Mouse (Mus musculus) brain, embryonic 14.5 days (tissue): ENCODE data around the gene Ddo.

Experiments used
- CTCF ChIP-seq: fragments of 200-500 bp; IDR thresholded peaks from 2 replicates; pipeline ENCODE4 v1.5.1; 2012; ENCODE audit warnings: inconsistent platforms, mild to moderate bottlenecking, moderate library complexity, borderline replicate concordance; ENCODE audit not compliant: insufficient read depth, insufficient read length; ENCODE audit errors: extremely low read depth
- POLR2A ChIP-seq: fragments of 200-500 bp; IDR thresholded peaks from 2 replicates; pipeline ENCODE4 v1.6.1; 2012; ENCODE audit warnings: mild to moderate bottlenecking, inconsistent platforms, borderline replicate concordance; ENCODE audit not compliant: poor library complexity, insufficient read depth, insufficient read length, severe bottlenecking; ENCODE audit errors: extremely low read depth

DNA sequence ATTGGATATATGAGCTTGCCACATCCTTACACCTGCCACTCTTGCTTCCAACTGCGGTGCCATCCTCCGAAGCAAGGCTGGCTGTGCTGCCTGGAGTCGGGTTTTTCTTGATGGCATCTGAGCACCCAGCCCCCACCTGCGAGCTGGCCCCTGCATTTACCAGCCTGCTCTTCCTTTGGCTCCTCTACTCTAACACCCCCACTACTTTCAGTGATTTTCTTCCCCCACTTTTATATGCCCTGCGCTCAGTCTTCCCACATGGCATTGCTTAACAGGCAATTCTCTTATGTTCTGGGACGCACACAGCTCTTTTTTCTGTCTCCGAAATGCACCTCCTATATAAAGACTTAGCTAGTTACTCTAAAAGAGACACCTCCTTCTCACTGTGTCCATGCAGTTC lies 54.5 kb downstream of the Ddo start:
- TF ChIP-seq CTCF = no peak
- no peak for TF ChIP-seq POLR2A
